Mouse (Mus musculus) MEL (cell line): ENCODE measurements at regions not wholly inside any gene's neighbourhood (a gene's known extent, or its start where the extent isn't known, plus 50 kb on each side); places are given as distances from the start of the nearest gene placed in this dataset.

Experiments used
- DNase-seq: peaks from one replicate; pipeline ENCODE4 v3.0.0; 2011; ENCODE audit warnings: low read depth, low spot score
- H3K27ac ChIP-seq: 2 replicates; pipeline ENCODE4 v1.5.1; 2012; ENCODE audit warnings: low read depth, mild to moderate bottlenecking, control low read depth, low read length, moderate library complexity; ENCODE audit not compliant: control insufficient read depth
- H3K27me3 ChIP-seq, 2 experiments: fragments of 150-350 bp in 1 of 2; sonication (generic) in 1 of 2; 2 replicates each; pipeline ENCODE4 v1.6.1; 2012; ENCODE audit warnings: low read length in 2 of 2, mild to moderate bottlenecking in 2 of 2, improper control_type of control experiment in 1 of 2, moderate library complexity in 1 of 2; ENCODE audit not compliant: insufficient read depth in 2 of 2, control insufficient read depth in 1 of 2
- H3K36me3 ChIP-seq, 2 experiments: 2 replicates each; pipeline ENCODE4 v1.6.1; 2012 to 2014; ENCODE audit warnings: low read length in 2 of 2, improper control_type of control experiment in 1 of 2, inconsistent platforms in 1 of 2, mild to moderate bottlenecking in 1 of 2; ENCODE audit not compliant: insufficient read depth in 2 of 2, control insufficient read depth in 1 of 2
- H3K4me1 ChIP-seq, 2 experiments: fragments of 150-350 bp in 1 of 2; sonication (generic) in 1 of 2; 2 replicates each; pipeline ENCODE4 v1.6.1; 2012; ENCODE audit warnings: low read length in 2 of 2, improper control_type of control experiment in 1 of 2, mild to moderate bottlenecking in 1 of 2; ENCODE audit not compliant: insufficient read depth in 2 of 2, control insufficient read depth in 1 of 2
- H3K4me3 ChIP-seq, 2 experiments: fragments of 150-350 bp in 1 of 2; sonication (generic) in 1 of 2; 2 replicates each; pipeline ENCODE4 v1.5.1; 2012; ENCODE audit warnings: low read depth in 2 of 2, low read length in 2 of 2, mild to moderate bottlenecking in 2 of 2, moderate library complexity in 2 of 2, control low read depth in 1 of 2, improper control_type of control experiment in 1 of 2; ENCODE audit not compliant: control insufficient read depth in 1 of 2, insufficient read depth in 1 of 2
- H3K79me2 ChIP-seq: 2 replicates; pipeline ENCODE4 v1.6.1; 2012; ENCODE audit warnings: mild to moderate bottlenecking, low read length, moderate library complexity; ENCODE audit not compliant: control insufficient read depth, poor library complexity, insufficient read depth
- H3K9ac ChIP-seq: 2 replicates; pipeline ENCODE4 v1.6.1; 2012; ENCODE audit warnings: low read depth, mild to moderate bottlenecking, control low read depth, low read length, moderate library complexity; ENCODE audit not compliant: control insufficient read depth, poor library complexity, severe bottlenecking
- H3K9me3 ChIP-seq: fragments of 150-350 bp; sonication (generic); replicated peaks from 2 replicates; pipeline ENCODE4 v1.6.1; 2012; ENCODE audit warnings: mild to moderate bottlenecking, low read length, improper control_type of control experiment, moderate library complexity; ENCODE audit not compliant: insufficient read depth
- BHLHE40 ChIP-seq: IDR thresholded peaks from 2 replicates; pipeline ENCODE4 v1.6.1; 2012; ENCODE audit warnings: low read depth, mild to moderate bottlenecking, inconsistent platforms, low read length, improper control_type of control experiment, borderline replicate concordance
- CHD1 ChIP-seq: IDR thresholded peaks from 2 replicates; pipeline ENCODE4 v1.6.1; 2012; ENCODE audit warnings: low read depth, mild to moderate bottlenecking, inconsistent platforms, low read length, improper control_type of control experiment
- EP300 ChIP-seq, 2 experiments: IDR thresholded peaks; 2 replicates each; pipeline ENCODE4 v1.6.1; 2011; ENCODE audit warnings: improper control_type of control experiment in 2 of 2, low read length in 2 of 2, low read depth in 1 of 2, mild to moderate bottlenecking in 1 of 2
- HCFC1 ChIP-seq: IDR thresholded peaks from 2 replicates; pipeline ENCODE4 v1.6.1; 2012; ENCODE audit warnings: low read depth, mild to moderate bottlenecking, inconsistent platforms, low read length, improper control_type of control experiment, moderate library complexity
- KAT2A ChIP-seq: conservative IDR thresholded peaks from 2 replicates; pipeline ENCODE4 v1.6.1; 2012; ENCODE audit warnings: low read depth, low read length, improper control_type of control experiment, inconsistent platforms
- MAFK ChIP-seq: IDR thresholded peaks from 2 replicates; pipeline ENCODE4 v1.6.1; 2011; ENCODE audit warnings: low read depth, mild to moderate bottlenecking, low read length, improper control_type of control experiment, borderline replicate concordance
- MAX ChIP-seq: IDR thresholded peaks from 2 replicates; pipeline ENCODE4 v1.6.1; 2011; ENCODE audit warnings: low read length, improper control_type of control experiment
- MAZ ChIP-seq: IDR thresholded peaks from 2 replicates; pipeline ENCODE4 v1.6.1; 2012; ENCODE audit warnings: low read depth, mild to moderate bottlenecking, inconsistent platforms, low read length, improper control_type of control experiment
- MEF2A ChIP-seq: IDR thresholded peaks from 2 replicates; pipeline ENCODE4 v1.6.1; 2014; ENCODE audit warnings: low read depth, mild to moderate bottlenecking, inconsistent platforms, low read length, improper control_type of control experiment; ENCODE audit not compliant: poor library complexity, insufficient replicate concordance, severe bottlenecking; ENCODE audit errors: extremely low read depth
- MXI1 ChIP-seq: IDR thresholded peaks from 2 replicates; pipeline ENCODE4 v1.6.1; 2011; ENCODE audit warnings: mild to moderate bottlenecking, low read depth, low read length, improper control_type of control experiment
- MYC ChIP-seq: IDR thresholded peaks from 2 replicates; pipeline ENCODE4 v1.6.1; 2011; ENCODE audit warnings: low read depth, mild to moderate bottlenecking, low read length, improper control_type of control experiment, moderate library complexity
- NELFE ChIP-seq: IDR thresholded peaks from 2 replicates; pipeline ENCODE4 v1.6.1; 2011; ENCODE audit warnings: low read depth, low read length, improper control_type of control experiment
- POLR2A ChIP-seq, 2 experiments: IDR thresholded peaks; 2 replicates each; pipeline ENCODE4 v1.6.1; 2011 to 2012; ENCODE audit warnings: low read length in 2 of 2, mild to moderate bottlenecking in 2 of 2, control low read depth in 1 of 2, improper control_type of control experiment in 1 of 2, low read depth in 1 of 2, moderate library complexity in 1 of 2; ENCODE audit not compliant: control insufficient read depth in 1 of 2, insufficient read depth in 1 of 2, poor library complexity in 1 of 2
- POLR2AphosphoS2 ChIP-seq: IDR thresholded peaks from 2 replicates; pipeline ENCODE4 v1.6.1; 2011; ENCODE audit warnings: low read length, improper control_type of control experiment
- RAD21 ChIP-seq: IDR thresholded peaks from 2 replicates; pipeline ENCODE4 v1.6.1; 2011; ENCODE audit warnings: mild to moderate bottlenecking, low read depth, low read length, improper control_type of control experiment
- RCOR1 ChIP-seq: IDR thresholded peaks from 2 replicates; pipeline ENCODE4 v1.6.1; 2012; ENCODE audit warnings: low read depth, mild to moderate bottlenecking, inconsistent platforms, low read length, improper control_type of control experiment
- SMC3 ChIP-seq: IDR thresholded peaks from 2 replicates; pipeline ENCODE4 v1.6.1; 2011; ENCODE audit warnings: low read depth, low read length, improper control_type of control experiment
- TBP ChIP-seq: IDR thresholded peaks from 2 replicates; pipeline ENCODE4 v1.8.0; 2011; ENCODE audit warnings: low read depth, low read length, improper control_type of control experiment
- TCF12 ChIP-seq: IDR thresholded peaks from 2 replicates; pipeline ENCODE4 v1.6.1; 2014; ENCODE audit warnings: low read depth, mild to moderate bottlenecking, inconsistent platforms, low read length, improper control_type of control experiment, moderate library complexity
- USF1 ChIP-seq: IDR thresholded peaks from 2 replicates; pipeline ENCODE4 v1.6.1; 2014; ENCODE audit warnings: low read depth, mild to moderate bottlenecking, inconsistent platforms, low read length, improper control_type of control experiment, moderate library complexity
- USF2 ChIP-seq, 2 experiments: IDR thresholded peaks; 2 replicates each; pipeline ENCODE4 v1.6.1; 2011 to 2012; ENCODE audit warnings: improper control_type of control experiment in 2 of 2, low read length in 2 of 2, borderline replicate concordance in 1 of 2, inconsistent platforms in 1 of 2, low read depth in 1 of 2, mild to moderate bottlenecking in 1 of 2; ENCODE audit not compliant: insufficient read depth in 1 of 2
- ZC3H11A ChIP-seq: IDR thresholded peaks from 2 replicates; pipeline ENCODE4 v1.6.1; 2012; ENCODE audit warnings: low read depth, mild to moderate bottlenecking, inconsistent platforms, low read length, improper control_type of control experiment

GRCm38 (mm10) chr17:51642682-51643081 is 190.4 kb downstream of the Satb1 start:
- no peak for TF ChIP-seq CHD1
- TF ChIP-seq MXI1, result no peak
- no peak for TF ChIP-seq MAFK
- no peak for TF ChIP-seq MAX
- TF ChIP-seq MYC, result no peak
- H3K9ac ChIP-seq, result no peak overlapping the region
- H3K4me1 ChIP-seq, result no peaks in the 10 kb centered on the region
- H3K27ac ChIP-seq, result no peak overlapping the region
- no peaks in the 10 kb centered on the region for H3K9me3 ChIP-seq
- no peaks in the 10 kb centered on the region for H3K79me2 ChIP-seq
- no peaks in the 10 kb centered on the region for H3K27me3 ChIP-seq
- no peaks in the 10 kb centered on the region for H3K36me3 ChIP-seq
- DNase-seq, result no peak
- no peak overlapping the region for H3K4me3 ChIP-seq

- no peak overlapping the region for H3K9ac ChIP-seq
- H3K36me3 ChIP-seq, result no peaks in the 10 kb centered on the region
- DNase-seq, result no peak
- H3K27me3 ChIP-seq, result no peaks in the 10 kb centered on the region
- H3K4me3 ChIP-seq, result no peak overlapping the region
- TF ChIP-seq MAFK (no peak), POLR2AphosphoS2 (no peak), MEF2A (no peak), NELFE (no peak), RAD21 (no peak), KAT2A (no peak), BHLHE40 (no peak), SMC3 (no peak), CHD1 (no peak)
- no peaks in the 10 kb centered on the region for H3K4me1 ChIP-seq
- no peaks in the 10 kb centered on the region for H3K9me3 ChIP-seq
- no peaks in the 10 kb centered on the region for H3K79me2 ChIP-seq
- no peak overlapping the region for H3K27ac ChIP-seq
Measured at GRCm38 (mm10) chr17:51635913-51636312, 197.2 kb downstream of the Satb1 start.

GRCm38 (mm10) chr17:51631574-51631973 is 201.5 kb downstream of the Satb1 start:
- Histone ChIP-seq H3K79me2 (no peaks in the 10 kb centered on the region), H3K4me3 (no peak overlapping the region), H3K9ac (no peak overlapping the region), H3K27me3 (no peaks in the 10 kb centered on the region), H3K9me3 (no peaks in the 10 kb centered on the region), H3K4me1 (no peaks in the 10 kb centered on the region), H3K36me3 (no peaks in the 10 kb centered on the region), H3K27ac (no peak overlapping the region)
- no peak for TF ChIP-seq POLR2A (IDR thresholded peaks at IDR 0.05; ENCODE audit: control insufficient read depth in 1 of 2, insufficient read depth in 1 of 2, low read depth in 1 of 2, low read length in 2 of 2, poor library complexity in 1 of 2)
- TF ChIP-seq MAZ, result no peak
- no peak for TF ChIP-seq SMC3
- TF ChIP-seq RCOR1, result no peak
- TF ChIP-seq HCFC1, result no peak
- no peak for TF ChIP-seq USF1
- no peak for TF ChIP-seq EP300 (IDR thresholded peaks at IDR 0.05; ENCODE audit: low read depth in 1 of 2, low read length in 2 of 2)
- no peak for TF ChIP-seq ZC3H11A
- no peak for TF ChIP-seq TBP
- no peak for TF ChIP-seq USF2 (IDR thresholded peaks at IDR 0.05; ENCODE audit: borderline replicate concordance in 1 of 2, insufficient read depth in 1 of 2, low read depth in 1 of 2, low read length in 2 of 2)
- no peak for TF ChIP-seq TCF12
- no peak for TF ChIP-seq CHD1
- TF ChIP-seq POLR2AphosphoS2, result no peak
- no peak for TF ChIP-seq MEF2A
- no peak for DNase-seq
